Mouse (Mus musculus) adipose tissue, adult 10 weeks (tissue): ENCODE measurements around the gene Syp. TPM values are rescaled to one million over a fixed set of nuclear protein-coding genes. Genes with fewer than 3 reads are reported as not detected.

Experiments used
- polyA plus RNA-seq: library from polyadenylated mRNA; stranded (reverse); fragments of 350-450 nt; fragmentation: Illumina TruSeq; extraction: RNeasy Lipid Tissue Mini Kit (QIAGEN cat#74804); gene quantifications from one replicate; pipeline ENCODE4 v1.2.3, GENCODE M21; 2014; ENCODE audit warnings: low read depth, low replicate concordance

The Syp gene
- 4.7 TPM for polyA plus RNA-seq

GRCm38 (mm10) chrX:7638401-7639091 is at the start of gene Syp:
Syp (plus strand) TSS chrX:7638471.

DNA sequence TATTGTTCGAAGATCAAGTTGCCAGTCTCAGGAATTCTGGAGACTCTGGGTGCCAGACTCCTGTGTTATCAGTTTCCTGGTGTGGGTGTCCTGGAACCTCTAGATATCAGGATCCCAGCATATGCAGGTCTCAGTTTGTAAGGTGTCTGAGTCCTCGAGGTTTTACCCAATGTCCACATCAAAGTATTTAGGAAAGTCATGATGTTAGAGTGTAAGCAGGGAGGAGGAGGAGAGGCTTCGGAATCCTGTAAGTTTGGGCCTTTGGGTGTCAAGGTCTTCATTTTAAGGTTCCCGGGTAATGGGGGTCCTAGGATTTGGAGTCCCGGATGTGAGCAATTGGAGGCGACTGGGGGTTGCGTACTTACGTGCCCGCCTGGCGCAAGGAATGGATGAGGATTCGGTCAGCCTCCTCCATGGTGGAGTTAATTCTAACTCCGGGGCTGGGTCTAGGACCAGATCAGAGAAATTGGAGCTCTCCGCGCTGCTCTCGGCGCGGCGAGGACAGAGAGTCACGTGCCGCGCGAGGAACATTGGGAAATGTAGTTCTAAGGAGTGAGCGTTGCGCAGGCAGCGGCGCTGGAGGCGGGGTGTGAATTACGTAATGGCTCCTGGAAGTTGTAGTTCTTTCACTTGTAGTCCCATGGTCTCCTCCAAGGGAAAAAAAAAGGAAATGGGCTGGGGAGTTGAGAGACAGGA is 33.2 kb upstream of the Syp start, which contains the start of gene Ccdc22:
Gene Ccdc22, minus strand, starts transcription at position 639 of the 696 bp plus-strand sequence.

GRCm38 (mm10) chrX:7606783-7607182 is 31.5 kb upstream of the Syp start, which contains the start of gene Cacna1f:
Cacna1f (plus strand) TSS chrX:7607083.

GRCm38 (mm10) chrX:7657221-7657639 is 19.0 kb downstream of the Syp start, which contains the start of gene Prickle3:
Prickle3 (plus strand) TSS chrX:7657260.

GRCm38 (mm10) chrX:7670921-7671623 is 32.8 kb downstream of the Syp start, which contains the start of gene Plp2:
Plp2 (minus strand) TSS chrX:7671390.

GRCm38 (mm10) chrX:7680864-7681263 is 42.6 kb downstream of the Syp start, which contains the start of gene Magix:
Magix (minus strand) TSS chrX:7681251.

GRCm38 (mm10) chrX:7696954-7697381 is 58.7 kb downstream of the Syp start, which contains the start of gene Gpkow:
Gpkow (plus strand) TSS chrX:7697131.

Other genes starting within 250 kb of the Syp start
- gene Foxp3, start 64.8 kb upstream of the Syp start, polyA plus RNA-seq = 0.14 TPM
- 2.2 TPM for gene Ppp1r3f, start 64.2 kb upstream of the Syp start, polyA plus RNA-seq
- 11.3 TPM for gene Ccdc22, start 33.0 kb upstream of the Syp start, polyA plus RNA-seq
- gene Cacna1f, start 31.4 kb upstream of the Syp start, polyA plus RNA-seq = not detected
- gene Prickle3, start 18.8 kb downstream of the Syp start, polyA plus RNA-seq = 19.2 TPM
- 262 TPM for gene Plp2, start 32.9 kb downstream of the Syp start, polyA plus RNA-seq
- 3.4 TPM for gene Magix, start 42.8 kb downstream of the Syp start, polyA plus RNA-seq
- 26.6 TPM for gene Gpkow, start 58.7 kb downstream of the Syp start, polyA plus RNA-seq
- 59.6 TPM for gene Wdr45, start 75.9 kb downstream of the Syp start, polyA plus RNA-seq
- gene Gm45208, start 83.8 kb downstream of the Syp start, polyA plus RNA-seq = not detected
- gene Praf2, start 90.0 kb downstream of the Syp start, polyA plus RNA-seq = 12.3 TPM
- 18.1 TPM for gene Ccdc120, start 112.4 kb downstream of the Syp start, polyA plus RNA-seq
- gene Tfe3, start 124.1 kb downstream of the Syp start, polyA plus RNA-seq = 70.2 TPM
- 44.2 TPM for gene Gripap1, start 151.3 kb downstream of the Syp start, polyA plus RNA-seq
- gene Kcnd1, start 183.8 kb downstream of the Syp start, polyA plus RNA-seq = 6.5 TPM
- 83.1 TPM for gene Otud5, start 202.9 kb downstream of the Syp start, polyA plus RNA-seq
- 12.6 TPM for gene Pim2, start 239.8 kb downstream of the Syp start, polyA plus RNA-seq
- gene Slc35a2, start 245.6 kb downstream of the Syp start, polyA plus RNA-seq = 32.2 TPM